Mouse (Mus musculus): ENCODE data around the gene Esyt2.

The Esyt2 gene

GRCm38 (mm10) chr12:116438591-116438990 lies 157.6 kb downstream of the Esyt2 start:
- no peak for DNase-seq (ENCODE audit: low spot score in 2 of 2)

Measured in heart, adult 9 months (tissue).